Mouse (Mus musculus): ENCODE measurements around the gene Crebbp.
"Not testable (repeated sequence)": the region's sequence is repeated elsewhere in the genome, so short reads cannot be mapped to it uniquely, and the experiment has no call there.

Gene Crebbp

DNA sequence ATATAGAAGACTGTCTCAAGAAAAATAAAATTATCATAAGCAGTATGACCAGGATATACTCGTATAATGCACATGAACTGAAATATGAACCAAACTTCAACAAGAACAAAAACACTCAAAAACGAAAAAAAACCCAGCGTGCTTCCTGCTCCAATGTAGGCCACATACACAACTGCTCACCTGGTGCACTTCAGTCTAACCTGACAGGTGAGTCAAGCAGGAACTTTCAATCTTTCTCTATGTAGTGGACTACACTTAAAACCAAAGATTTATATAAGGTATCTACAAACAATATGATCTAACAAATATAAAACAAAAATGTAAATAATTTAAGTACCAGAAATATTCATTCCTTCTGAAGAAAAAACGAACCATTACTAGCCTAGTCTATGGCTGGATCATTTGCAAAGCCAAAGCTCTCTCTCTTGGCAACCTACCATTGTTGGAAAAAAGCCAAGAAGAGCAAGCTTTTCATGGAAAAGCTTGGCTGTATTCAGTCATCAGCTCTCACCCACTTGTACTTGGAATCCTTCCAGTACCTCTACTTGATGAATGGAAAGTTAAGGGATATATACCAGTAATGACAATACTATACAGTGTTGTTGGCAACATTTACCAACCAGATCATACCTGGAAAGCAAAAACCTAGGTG is 53.4 kb downstream of the Crebbp start:
- peak; percentile 48 for DNase-seq (ENCODE audit: extremely low read depth, insufficient read length, low spot score)

DNA sequence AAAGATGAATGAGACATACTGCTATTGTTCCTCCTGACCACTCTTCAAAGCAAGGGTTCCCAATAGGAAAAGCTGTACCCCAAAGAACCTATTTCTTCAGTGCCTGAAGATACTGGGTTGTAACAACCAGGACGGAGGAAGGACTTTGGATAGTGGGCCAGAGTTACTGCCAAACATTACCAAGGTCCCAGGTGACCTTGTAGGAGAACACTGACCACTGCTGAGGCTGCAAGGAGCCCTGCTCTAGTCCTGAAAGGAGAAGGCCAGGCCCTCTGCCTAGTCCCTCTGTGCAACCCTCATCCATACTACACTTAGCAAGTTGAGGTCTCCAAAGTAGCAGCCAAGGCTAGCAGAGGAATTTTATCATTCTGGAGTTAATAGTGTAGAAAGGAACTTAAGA is 60.7 kb downstream of the Crebbp start:
- DNase-seq (ENCODE audit: extremely low read depth, insufficient read length, low spot score) = no peak

- no peak for DNase-seq (ENCODE audit: extremely low read depth, insufficient read length, low spot score)
Observed at GRCm38 (mm10) chr16:4138541-4138940, 75.3 kb downstream of the Crebbp start.

DNA sequence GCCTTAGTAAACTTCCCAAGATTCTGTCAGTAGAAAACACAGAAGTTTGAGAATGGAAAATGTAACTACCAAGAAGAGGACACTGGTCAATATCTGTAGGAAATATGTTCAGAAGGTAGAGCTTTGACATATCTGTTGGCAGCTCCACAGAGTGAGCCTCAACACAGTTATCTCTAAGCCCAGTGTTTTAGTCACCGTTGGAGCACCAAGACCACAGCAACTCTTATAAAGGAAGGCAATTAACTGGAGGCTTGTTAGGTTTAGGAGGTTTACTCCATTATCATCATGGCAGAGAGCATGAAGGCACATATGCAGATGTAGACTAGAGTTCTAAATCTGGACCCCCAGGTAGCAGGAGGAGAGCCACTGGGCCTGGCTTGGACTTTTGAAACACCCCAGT is 80.0 kb downstream of the Crebbp start:
- DNase-seq (ENCODE audit: extremely low read depth, insufficient read length, low spot score) = no peak

DNA sequence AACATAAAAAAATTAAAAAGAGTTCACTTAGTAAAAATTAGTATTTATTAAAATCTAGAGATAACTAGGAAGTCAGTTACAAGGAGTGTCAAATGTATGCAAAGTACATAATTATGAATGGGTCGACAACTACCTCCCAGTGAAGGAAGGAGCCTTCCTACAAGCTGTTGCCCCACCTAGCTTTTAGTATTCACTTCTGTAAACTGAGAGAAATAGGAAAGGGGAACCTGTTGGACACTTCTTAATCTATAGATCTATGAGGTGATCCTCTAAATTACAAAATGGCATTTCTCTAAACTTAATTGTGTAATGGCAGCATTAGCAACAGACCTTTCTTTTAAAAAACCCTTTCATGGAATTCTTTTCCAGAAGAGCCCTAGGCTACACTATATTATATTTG is 84.9 kb downstream of the Crebbp start:
- no peak for DNase-seq (ENCODE audit: extremely low read depth, insufficient read length, low spot score)

DNA sequence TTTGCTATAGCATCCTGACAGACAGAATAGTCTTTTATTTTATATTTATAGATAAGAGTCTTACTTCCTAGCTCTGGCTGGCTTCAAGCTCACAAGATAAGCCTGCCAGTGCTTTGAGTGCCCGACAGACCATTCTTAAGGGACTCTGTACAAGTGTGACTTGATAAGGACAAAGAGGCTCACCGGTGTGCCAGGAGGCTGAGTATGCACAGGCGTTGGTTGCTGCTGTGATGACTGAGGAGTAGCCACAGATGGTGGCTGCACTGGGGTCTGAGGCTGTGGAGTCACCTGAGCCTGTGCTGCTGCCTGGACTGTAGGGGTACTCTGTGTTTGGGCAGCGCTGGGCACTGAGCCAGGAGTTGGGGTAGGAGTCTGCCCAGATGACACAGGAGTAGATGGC is 96.7 kb downstream of the Crebbp start:
- no peak for DNase-seq (ENCODE audit: extremely low read depth, insufficient read length, low spot score)

- no peak for DNase-seq (ENCODE audit: extremely low read depth, insufficient read length, low spot score)
Observed at GRCm38 (mm10) chr16:4100374-4100773, 113.4 kb downstream of the Crebbp start.

DNA sequence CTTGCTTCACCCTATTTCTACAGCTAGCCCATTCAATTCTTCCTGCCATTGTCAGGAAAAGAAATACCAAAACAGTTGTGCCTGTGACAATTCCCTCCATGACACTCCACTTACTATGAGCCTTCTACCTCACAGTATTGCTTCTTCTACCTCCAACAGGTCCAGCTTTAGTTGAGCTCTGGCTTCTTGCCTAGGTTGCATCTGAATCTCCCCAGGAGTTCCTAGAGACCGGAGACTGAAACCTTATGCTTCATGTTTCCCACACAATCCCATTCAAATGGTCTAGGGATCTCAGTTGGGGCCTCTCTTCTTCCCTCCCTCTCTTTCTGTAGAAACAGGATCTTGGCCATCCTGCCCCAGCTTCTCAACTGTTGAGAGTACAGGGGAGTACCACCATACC is 116.3 kb downstream of the Crebbp start:
- DNase-seq (ENCODE audit: extremely low read depth, insufficient read length, low spot score) = no peak

- no peak for DNase-seq (ENCODE audit: extremely low read depth, insufficient read length, low spot score)
Observed at GRCm38 (mm10) chr16:4096898-4097297, 116.9 kb downstream of the Crebbp start.

- no peak for DNase-seq (ENCODE audit: extremely low read depth, insufficient read length, low spot score)
Observed at GRCm38 (mm10) chr16:4096141-4096540, 117.7 kb downstream of the Crebbp start.

- no peak for DNase-seq (ENCODE audit: extremely low read depth, insufficient read length, low spot score)
Observed at GRCm38 (mm10) chr16:4087214-4087913, 126.4 kb downstream of the Crebbp start.

DNA sequence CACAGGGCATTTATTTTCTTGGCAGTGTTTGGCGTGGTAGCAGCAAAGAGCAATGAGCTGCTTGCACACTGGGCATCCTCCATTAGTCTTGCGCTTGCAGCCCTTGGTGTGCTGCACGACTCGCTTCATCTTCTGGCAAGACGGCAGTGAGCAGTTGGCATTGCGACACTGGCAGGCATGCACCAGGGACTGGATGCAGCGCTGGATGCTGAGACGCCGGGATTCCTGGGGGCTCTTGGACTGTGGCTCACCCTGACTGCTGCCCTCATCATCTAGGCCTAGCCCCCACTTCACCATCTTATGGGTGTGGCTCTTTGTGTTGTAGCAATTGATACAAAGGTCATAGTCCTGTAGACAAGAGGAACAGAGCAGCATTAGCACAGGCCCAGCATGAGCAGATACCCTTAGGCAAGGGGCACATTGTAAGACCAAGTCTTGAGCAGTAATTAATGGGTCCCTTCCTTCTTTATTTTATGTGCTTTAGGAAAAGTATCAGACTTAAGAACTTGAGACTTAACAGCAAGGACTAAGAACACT is 127.9 kb downstream of the Crebbp start:
- peak; percentile 18 for DNase-seq (ENCODE audit: extremely low read depth, insufficient read length, low spot score)

DNA sequence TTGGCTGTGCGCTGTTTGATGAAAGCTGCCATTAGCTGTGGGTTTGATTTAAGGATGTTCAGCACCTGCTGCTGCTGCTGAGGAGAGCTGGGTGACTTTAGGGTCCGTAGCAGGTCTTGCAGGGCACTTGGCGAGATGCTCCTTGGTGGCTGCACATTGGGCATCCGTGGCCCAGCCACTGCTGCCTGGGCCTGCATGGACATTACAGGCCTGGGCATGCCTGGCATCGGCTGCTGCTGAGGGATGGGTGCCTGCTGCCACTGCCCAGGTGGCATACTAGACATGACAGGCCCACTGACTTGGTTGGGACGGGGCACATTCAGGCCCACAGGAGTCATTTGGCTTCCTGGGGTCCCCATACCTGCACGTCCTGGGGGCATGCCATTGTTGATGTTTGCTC is 128.7 kb downstream of the Crebbp start:
- DNase-seq (ENCODE audit: extremely low read depth, insufficient read length, low spot score) = no peak

DNA sequence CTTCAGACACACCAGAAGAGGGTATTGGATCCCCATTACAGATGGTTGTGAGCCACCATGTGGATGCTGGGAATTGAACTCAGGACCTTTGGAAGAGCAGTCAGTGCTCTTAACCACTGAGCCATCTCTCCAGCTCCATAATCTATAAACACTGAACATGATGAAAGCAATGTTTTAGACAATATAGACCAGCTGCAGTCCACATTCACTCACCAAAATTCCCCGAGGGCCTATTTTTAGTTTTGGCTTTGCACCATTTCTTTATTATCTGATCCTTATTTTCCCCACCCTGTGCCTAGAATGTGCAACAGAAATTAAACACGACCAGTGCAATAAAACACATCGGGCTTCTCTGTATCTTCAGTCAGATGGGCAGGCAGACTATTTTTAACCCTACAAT is 133.4 kb downstream of the Crebbp start:
- DNase-seq (ENCODE audit: extremely low read depth, insufficient read length, low spot score) = not testable (repeated sequence)

DNA sequence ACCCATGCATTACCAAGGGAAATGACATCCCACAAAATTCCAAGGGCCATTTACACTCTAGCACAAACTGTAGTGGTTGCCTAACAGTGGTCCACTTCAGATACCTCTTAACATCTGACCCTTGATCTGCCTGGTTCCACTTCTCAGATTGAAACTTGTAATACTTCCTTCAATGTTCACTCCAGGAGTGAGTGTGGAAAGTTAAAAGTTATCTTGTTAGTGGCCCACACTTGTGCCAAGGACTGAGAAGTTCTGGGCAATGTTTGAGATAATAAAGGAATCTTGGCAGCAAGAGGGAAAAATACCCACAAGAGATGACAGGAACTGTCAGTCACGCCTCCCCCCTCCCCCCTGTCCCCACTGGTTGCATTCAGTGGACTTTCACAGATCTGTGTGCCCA is 134.1 kb downstream of the Crebbp start:
- no peak for DNase-seq (ENCODE audit: extremely low read depth, insufficient read length, low spot score)

- peak; percentile 25 for DNase-seq (ENCODE audit: extremely low read depth, insufficient read length, low spot score)
Observed at GRCm38 (mm10) chr16:4078302-4078701, 135.5 kb downstream of the Crebbp start.

GRCm38 (mm10) chr16:4077384-4078061 is 136.3 kb downstream of the Crebbp start, which contains the start of gene Trap1:
Gene Trap1 (minus strand): TSS chr16:4077827.
- DNase-seq (ENCODE audit: extremely low read depth, insufficient read length, low spot score) = peak; percentile 97

GRCm38 (mm10) chr16:4074836-4075235 is 139.0 kb downstream of the Crebbp start:
- DNase-seq (ENCODE audit: extremely low read depth, insufficient read length, low spot score) = no peak

DNA sequence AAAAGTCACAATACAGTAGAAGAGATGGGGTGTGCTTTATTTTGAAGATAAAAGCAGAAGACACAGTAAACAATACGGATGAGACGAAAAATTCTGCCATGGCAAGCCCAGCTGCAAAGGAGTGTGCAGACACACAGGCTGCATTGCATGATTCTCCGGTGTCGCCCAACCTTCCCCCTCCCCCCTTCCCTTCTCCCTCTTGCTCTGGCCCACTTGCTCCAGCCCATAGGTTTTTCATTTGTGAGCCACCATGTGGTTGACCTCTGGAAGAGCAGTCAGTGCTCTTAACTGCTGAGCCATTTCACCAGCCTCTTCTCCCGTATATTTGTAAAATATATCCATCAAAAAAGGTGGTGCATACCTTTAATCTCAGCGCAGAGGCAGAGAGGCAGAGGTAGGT is 139.5 kb downstream of the Crebbp start:
- DNase-seq (ENCODE audit: extremely low read depth, insufficient read length, low spot score) = no peak

DNA sequence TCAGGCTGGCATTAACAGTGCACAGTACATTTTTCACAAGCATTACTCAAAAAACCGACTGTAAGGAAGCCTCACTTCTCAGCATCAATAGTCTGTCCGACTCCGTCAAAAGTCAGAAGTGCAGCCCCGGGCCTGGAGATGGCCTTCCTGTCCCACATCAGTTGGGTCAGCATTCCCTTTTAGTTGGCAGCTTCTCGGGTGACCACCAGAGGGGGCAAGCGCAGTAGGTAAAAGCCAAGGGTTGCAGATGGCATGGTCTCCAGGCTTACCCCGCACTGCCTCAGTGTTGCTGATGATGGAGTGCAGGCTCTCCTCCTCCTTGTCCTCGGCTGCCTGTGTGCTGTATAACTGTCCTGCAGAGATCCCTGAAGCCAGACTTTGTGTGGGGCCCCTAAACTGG is 145.2 kb downstream of the Crebbp start:
- peak; percentile 20 for DNase-seq (ENCODE audit: extremely low read depth, insufficient read length, low spot score)

DNA sequence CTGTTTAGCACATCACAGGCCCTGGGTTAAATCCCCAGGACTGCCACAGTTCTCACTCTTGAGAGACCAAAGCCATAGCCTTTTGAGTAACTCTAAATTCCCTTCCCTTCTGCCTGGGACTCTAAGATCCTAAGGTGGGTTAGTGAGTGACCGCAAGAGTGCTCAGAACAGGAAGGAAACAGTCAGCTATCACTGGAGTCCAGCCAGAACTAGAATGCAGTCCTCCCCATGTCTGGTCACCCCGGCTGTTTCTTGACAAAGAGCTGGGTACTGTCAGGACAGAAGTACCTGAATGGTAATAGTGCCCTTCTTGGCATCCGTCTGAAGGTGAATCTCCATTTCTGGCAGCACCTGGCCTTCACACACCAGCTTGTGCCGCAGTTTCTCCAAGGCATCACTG is 148.9 kb downstream of the Crebbp start:
- DNase-seq (ENCODE audit: extremely low read depth, insufficient read length, low spot score) = no peak

- no peak for DNase-seq (ENCODE audit: extremely low read depth, insufficient read length, low spot score)
Observed at GRCm38 (mm10) chr16:4053811-4054210, 160.0 kb downstream of the Crebbp start.

Data from 3134 (cell line).